Mouse (Mus musculus): ENCODE data around the gene Rab34.

Gene Rab34

DNA sequence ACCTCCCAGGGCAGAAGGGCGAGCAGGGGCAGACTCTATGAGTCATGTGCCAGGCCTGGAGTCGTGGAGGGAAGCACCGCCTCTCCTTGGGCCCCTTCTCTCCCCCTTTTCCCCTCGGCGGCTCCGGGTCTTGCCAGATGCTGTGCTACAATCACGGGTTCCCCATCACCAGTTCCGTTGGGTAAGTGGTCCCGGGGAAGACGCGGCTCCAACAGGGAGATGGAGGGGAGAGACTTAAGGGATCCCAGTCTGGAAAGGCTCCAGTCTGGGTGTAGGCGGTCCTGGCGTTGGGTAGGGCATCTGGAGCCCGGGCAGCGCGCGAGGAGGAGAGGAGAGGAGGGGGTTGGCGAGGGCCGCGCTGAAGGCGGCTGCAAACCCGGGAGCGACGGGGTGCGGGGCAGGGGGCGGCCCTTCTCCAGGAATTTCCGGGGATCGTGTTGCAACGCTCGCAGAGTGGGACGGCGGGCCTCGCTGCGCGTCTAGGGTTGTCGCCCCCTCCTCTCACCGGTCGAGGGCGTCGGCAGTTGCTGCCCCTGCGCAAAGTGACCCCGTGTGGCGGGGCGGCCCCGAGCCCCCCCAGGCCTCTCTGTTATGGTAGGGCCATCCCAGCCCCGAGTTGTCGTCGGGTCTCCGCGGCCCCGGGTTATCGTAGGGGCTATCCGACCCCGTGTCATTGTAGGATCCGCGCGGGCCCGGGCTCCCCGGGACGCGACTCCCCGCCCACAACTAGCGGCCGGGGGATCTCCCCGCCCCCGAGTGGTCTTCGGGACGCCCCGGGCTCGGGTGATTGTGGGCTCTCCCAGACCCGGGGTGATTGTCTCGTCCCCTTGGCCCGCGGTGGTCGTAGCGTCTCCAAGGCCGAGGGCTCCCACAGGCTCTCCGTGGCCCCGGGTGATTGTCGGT is at the start of gene Rab34:
TSS of gene Rab34 (plus strand) at position 100 of the 903 bp plus-strand sequence.
- in situ Hi-C loops (cut with MboI, MseI): loop anchor here (10.0 kb wide), 1 partner anchor 946 kb away; no protein-coding TSS in a partner anchor

- in situ Hi-C loops (cut with MboI, MseI): loop anchor here (10.0 kb wide), 1 partner anchor 316 kb away; no protein-coding TSS in a partner anchor
Observed at GRCm38 (mm10) chr11:78140665-78141064, 47.6 kb upstream of the Rab34 start.

DNA sequence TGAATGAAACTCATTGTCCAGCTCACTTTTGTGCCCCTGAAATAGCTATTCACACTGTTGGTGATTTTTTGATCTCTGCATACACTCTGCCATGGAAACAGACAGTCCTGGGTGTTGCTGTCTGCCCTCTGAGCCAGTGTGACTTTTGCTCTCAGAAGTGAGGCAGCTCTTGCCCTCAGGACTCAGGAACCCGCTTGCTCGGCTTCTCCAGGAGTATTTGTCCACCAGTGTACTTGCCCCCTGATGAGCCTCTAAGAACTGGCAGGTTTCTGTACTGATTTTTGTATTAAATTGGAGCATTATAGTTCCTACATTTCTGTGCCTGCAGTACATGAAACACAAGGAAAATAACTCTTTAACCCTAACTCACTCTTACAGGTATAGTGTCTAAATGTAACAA is 44.7 kb upstream of the Rab34 start:
- in situ Hi-C loops (cut with MboI, MseI): loop anchor here (10.0 kb wide), 1 partner anchor 319 kb away; no protein-coding TSS in a partner anchor

DNA sequence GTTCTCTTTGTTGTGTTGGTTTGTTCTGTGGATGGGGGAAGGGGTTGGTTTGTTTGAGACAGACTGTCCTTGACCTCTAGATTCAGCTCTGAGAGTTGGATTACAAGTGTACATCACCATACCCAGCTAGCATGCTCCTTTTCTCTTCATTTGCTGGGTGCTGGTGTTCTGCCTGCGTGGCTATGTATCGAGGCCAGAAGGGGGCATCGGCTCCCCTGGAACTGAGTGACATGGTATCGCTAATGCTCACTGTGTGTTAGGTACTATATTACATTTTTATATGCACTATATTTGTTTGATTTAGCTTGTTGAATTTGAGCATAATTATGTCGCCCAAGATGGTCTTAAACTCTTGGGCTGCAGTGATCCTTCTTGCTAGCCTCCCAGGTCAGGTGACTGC is 42.1 kb upstream of the Rab34 start:
- in situ Hi-C loops (cut with MboI, MseI): loop anchor here (5.0 to 10.0 kb wide), 2 partner anchors 89 to 321 kb away; no protein-coding TSS in a partner anchor

- in situ Hi-C loops (cut with MboI, MseI): loop anchor here (5.0 to 10.0 kb wide), 2 partner anchors 90 to 322 kb away; no protein-coding TSS in a partner anchor
Observed at GRCm38 (mm10) chr11:78146707-78147543, 41.3 kb upstream of the Rab34 start.

DNA sequence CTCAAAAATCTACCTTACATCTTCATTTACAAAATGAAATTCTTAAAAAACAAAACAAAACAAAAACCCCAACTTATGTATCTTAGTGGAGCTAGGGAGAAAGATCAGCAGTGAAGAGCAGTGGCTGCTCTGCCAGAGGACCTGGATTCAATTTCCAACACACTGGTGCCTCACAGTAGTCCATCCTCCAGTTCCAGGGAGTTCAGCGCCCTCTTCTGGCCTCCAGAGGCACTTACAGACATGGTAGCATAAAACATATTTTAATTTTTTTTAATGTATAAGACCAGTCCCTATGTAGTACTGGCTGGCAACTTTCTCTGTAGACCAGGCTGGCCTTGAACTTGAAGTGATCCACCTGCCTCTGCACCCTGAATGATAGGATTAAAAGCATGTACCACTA is 37.1 kb upstream of the Rab34 start:
- in situ Hi-C loops (cut with MboI, MseI): no loop called here

DNA sequence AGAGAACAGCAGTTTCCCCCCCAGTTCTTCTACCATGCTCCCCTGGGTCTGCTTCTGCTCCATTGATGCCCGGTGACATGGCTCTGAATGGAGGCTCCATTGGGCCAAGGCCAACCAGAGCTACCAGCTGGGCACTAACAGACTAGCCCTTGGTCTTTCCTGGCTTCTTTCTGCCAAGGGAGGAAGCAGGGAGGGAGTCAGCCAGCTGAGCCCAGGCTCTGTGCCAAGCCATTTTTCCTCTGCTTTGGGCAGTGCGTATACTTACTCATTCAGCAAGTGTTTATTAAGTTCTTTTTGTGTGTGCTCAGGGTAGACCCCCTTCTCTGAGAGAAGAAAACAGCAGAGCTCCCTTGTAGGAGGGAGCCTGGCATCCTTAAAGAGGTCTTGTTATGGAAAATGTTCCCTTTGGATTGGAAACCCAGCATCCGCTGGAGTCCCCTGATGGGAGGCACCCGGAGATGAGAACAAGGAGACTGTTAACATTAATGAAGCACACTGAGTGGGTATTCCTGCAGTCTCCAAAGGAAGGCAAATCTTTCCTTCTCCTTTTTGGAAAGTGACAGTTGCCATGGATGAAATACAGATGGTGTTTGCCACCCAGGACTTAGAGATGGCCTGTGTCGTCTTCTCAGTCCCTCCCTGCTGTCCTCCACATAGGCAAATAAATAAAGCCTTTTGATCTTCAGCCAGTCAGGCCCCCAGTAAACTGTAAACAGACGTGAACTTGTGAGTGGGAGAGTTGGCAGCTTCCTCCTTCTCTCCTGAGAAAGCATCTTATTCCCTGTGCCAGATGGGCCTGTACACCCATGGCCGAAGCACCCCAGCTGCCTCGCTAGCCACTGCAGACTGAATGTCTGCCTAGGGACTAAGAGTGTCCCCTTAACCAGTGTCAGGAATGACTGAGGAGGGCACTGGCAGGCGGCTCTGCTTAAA is 35.7 kb upstream of the Rab34 start:
- in situ Hi-C loops (cut with MboI, MseI): no loop called here

DNA sequence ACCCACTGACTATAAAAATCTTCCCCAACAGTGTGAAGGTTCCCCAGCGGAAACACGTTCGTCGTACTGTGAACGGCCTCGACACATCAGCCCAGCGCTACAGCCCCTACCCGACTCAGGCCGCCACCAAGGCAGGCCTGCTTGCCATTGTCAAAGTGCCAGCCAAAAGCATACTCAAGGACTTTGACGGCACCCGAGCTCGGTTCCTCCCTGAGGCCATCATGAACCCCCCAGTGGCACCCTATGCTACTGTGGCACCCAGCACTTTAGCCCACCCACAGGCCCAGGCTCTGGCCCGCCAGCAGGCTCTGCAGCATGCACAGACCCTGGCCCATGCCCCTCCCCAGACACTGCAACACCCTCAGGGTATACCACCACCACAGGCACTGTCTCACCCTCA is 34.5 kb upstream of the Rab34 start:
- in situ Hi-C loops (cut with MboI, MseI): no loop called here

DNA sequence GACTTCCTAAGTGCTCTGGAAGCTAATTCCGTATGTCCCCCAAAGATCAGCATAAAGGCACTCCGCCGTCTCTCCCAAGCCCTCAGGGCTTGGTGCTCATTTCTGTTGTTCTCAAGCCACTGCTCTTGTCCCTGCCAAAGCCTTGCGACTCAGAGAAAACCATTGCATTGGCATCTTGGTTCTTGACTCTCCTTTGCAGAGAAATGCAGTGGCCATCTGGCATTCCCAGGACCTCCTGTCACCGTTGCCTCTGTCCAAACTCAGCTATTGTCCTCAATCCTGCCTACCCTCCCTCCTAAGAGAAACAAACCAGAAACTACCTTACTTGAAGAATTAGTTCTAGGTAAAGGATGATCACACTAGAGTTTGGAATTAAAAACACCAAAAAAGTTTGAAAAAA is 32.6 kb upstream of the Rab34 start:
- in situ Hi-C loops (cut with MboI, MseI): no loop called here

GRCm38 (mm10) chr11:78156156-78156699 is 32.0 kb upstream of the Rab34 start:
- in situ Hi-C loops (cut with MboI, MseI): no loop called here

GRCm38 (mm10) chr11:78159096-78159495 is 29.1 kb upstream of the Rab34 start:
- in situ Hi-C loops (cut with MboI, MseI): no loop called here

- in situ Hi-C loops (cut with MboI, MseI): no loop called here
Observed at GRCm38 (mm10) chr11:78159557-78159956, 28.7 kb upstream of the Rab34 start.

GRCm38 (mm10) chr11:78160171-78160570 is 28.1 kb upstream of the Rab34 start:
- in situ Hi-C loops (cut with MboI, MseI): no loop called here

GRCm38 (mm10) chr11:78160675-78161074 is 27.6 kb upstream of the Rab34 start:
- in situ Hi-C loops (cut with MboI, MseI): no loop called here

DNA sequence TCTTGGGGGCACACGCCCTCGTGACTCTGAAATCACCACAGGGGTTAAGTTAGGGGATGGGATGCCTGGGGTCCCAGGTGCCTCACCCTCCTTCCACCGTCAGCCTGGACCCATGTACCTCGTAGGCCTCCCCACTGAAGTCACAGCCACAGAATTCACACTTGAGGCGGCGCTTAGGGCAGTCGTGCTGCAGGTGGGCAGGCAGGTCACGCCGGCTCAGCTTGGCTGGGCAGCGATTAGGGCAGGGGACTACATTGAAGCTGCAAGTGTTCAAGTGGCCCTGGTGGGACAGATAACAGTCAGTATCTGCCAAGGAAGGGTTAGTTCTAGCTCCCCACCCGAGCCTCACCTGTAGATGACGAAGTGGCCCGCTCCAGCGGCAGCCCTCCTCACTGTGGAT is 27.1 kb upstream of the Rab34 start:
- in situ Hi-C loops (cut with MboI, MseI): no loop called here

DNA sequence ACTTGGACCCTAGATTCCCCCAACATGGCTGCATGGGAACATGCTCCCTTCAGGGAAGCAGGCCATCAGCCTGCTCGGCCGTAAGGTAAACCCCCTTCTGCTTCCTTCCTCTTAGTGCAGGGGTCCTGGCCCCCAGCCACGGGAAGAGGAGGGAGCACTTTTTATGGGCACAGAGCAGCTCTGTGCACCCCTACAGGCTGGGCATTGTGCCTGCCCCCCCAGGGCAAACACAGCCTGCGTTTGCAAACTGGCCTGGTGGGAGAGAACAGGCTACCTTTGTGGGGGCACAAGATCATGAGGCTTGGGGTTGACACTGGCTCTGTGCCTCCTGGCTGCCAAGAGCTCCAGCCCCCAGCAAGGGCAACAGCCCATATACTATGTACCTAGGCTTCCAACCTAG is 26.3 kb upstream of the Rab34 start:
- in situ Hi-C loops (cut with MboI, MseI): no loop called here

- in situ Hi-C loops (cut with MboI, MseI): no loop called here
Observed at GRCm38 (mm10) chr11:78162504-78162903, 25.7 kb upstream of the Rab34 start.

GRCm38 (mm10) chr11:78163045-78163444 is 25.2 kb upstream of the Rab34 start:
- in situ Hi-C loops (cut with MboI, MseI): no loop called here

DNA sequence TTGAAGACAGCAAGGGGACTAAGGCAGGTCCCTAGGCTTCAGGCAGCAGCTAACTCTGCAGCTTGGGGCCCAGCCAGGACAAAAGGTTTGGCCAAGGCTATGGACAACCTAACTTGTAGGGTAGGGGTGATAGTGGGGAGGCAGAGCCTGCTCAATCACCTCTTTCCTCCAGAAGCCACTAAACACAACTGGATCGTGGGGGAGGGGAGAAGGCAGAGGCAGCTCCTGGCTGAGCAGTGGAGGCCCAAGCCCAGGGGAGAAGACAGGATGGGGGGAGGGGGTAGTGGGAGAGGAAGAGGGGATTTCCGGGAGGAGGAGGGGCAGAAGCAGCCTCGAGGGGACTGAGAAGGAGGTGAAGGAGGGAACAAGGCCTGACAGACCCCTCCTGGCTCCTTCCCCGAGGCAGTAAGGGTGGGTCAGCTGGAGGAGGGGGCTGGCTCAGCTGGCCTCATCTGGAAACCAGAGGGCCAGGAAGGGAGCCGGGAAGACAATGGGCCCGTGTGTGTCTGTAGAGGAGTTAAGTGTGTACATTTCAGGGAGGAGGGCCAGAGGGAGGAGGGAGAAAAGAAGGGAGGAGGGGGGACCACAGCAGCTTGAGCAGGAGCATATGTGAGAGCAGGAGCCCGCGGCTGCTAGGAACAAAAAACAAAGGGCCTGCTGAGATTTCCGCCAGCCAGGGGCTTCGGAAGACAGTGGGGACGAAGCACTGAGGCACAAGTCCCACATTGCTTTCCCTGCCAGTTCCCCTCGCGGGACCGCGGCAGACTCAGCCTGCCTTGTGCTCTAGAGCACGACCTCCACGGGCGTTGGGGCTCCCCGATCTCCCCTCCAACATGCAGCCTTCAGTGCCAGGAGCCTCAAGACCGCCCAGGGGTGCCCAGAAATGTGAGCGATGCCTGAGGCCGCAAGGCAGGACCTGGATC is 24.3 kb upstream of the Rab34 start:
- in situ Hi-C loops (cut with MboI, MseI): no loop called here

DNA sequence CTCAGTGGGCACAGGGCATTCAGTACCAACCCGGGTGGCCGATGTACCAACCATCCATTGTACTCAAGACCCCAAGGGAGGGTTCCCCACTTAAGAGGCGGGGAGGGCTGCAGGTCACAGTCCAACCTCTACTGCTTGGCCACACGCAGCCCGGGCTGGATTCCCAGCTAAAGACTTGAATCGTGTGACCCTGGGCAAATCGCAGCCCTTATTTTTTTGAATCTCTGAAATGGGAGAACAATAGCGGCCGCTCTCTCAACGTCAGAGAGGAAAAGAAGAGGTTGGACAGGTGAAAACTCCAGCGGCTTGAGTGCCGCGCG is 23.7 kb upstream of the Rab34 start:
- in situ Hi-C loops (cut with MboI, MseI): no loop called here

Data from T-helper 2 cell (primary cell).